Mouse (Mus musculus): ENCODE results near the gene Mettl24.
"Not testable (repeated sequence)": the region's sequence is repeated elsewhere in the genome, so short reads cannot be mapped to it uniquely, and the experiment has no call there.

The Mettl24 gene

DNA sequence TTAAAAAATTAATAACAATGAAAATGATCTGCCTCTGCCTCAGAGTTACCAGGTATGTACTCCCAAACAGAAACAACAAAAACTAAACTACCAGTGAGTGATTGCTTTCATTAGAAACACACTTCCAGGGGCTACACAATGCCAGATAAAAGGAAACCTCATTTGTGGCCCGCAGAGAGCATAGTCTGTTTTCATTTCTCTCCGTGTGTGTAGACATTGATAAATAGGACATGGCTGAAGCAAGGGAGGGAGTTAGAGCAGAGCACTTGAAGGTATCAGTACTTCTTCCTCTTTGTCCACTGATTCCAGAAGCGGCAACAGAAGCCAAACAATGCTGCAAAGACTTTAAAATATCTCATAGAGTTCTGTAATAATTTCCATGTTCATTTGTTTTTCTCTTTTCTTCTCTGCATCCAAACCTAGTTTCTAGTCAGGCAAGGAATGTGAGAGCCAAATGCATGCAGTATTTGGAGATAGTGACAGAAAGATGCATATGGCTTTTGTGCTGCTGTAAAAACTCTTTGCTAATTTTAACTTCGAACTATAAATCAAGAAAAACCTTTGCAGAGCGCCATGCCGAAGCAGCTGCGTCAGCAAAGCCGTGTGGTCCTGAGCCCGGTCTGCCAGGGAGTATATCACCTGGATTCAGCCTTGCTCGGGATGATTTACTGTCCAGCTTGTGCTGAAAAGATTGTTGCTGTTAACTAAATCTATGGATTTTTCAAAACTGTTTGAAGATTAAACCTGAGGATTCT is 67.4 kb downstream of the Mettl24 start:
- DNase-seq: no peak

DNA sequence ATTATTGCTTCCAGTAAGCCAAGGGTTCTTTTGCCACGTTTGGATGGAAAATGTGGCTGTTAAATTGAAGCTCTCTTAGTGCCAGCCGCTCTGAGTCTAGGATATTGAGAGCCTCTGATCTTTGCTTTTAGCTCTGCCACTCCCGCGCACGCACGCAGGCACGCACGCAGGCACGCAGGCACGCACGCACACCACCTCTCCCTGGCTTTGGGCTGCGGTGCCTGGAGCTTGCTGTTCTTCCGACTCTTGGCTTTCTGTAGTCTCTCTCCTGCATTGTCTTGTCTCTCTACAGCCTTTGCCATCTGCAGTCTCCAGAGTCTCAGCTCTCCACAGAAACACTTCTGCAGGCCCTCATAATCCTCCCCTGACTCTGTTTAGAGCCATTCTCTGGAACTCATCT is 68.1 kb downstream of the Mettl24 start:
- DNase-seq: no peak

DNA sequence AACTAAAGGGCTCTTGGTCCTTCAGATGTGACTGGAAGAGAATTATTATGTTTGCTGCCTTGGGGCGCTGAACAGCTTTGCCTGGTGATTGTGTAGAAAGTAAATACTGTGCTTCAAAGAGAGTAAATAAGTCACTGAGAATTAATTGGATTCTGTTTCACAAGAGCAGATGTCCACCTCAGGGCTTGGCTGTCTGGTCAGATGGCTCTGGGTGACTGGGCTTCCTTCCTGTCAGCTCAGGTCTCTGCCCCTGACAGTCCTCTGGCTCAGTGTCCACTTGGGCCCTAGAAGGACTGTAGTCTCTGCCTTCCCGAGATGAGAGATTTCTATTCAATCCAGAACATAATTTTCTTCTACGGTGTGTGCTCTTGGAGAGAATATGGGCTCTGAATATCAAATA is 70.0 kb downstream of the Mettl24 start:
- no peak for DNase-seq

DNA sequence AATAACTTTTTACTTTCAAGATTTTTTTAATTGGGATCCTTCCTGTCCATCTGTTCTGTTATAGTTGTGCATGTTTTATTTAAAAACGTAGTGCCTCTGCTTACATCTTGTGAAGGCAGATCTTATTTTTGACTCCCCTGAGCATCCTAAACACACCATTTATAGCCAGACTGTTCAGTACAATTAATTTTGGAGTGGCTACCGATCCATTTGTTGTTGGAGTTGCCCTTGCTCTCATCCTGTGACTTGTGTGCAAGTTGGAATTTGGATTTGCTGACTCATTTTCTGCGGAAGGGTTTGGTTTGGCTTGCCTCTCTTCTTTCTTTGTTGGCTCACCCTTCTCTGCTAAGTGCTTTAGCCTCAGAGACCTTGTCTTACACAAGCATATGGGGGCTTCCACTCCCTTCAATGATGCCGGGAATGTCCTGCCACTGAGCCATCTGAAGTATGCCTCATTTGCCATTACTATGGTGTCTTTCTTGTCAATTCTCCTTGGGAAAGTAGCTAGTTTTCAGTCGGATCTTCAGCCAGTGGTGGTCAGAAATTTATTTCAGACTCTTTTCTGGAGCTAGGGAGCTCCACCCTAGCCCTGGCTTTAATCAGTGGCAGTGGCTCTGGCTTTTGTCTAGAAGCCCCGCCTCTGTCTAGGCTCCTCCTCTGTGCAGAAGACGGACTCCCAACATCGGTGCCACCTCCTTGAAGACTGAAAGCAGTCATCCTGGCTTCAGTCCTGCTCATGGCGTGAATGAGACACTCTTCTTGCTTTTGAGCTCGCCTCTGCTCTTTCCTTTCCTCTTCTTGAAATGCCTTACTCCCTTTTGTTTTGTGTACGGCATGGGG is 75.3 kb downstream of the Mettl24 start:
- no peak for DNase-seq

DNA sequence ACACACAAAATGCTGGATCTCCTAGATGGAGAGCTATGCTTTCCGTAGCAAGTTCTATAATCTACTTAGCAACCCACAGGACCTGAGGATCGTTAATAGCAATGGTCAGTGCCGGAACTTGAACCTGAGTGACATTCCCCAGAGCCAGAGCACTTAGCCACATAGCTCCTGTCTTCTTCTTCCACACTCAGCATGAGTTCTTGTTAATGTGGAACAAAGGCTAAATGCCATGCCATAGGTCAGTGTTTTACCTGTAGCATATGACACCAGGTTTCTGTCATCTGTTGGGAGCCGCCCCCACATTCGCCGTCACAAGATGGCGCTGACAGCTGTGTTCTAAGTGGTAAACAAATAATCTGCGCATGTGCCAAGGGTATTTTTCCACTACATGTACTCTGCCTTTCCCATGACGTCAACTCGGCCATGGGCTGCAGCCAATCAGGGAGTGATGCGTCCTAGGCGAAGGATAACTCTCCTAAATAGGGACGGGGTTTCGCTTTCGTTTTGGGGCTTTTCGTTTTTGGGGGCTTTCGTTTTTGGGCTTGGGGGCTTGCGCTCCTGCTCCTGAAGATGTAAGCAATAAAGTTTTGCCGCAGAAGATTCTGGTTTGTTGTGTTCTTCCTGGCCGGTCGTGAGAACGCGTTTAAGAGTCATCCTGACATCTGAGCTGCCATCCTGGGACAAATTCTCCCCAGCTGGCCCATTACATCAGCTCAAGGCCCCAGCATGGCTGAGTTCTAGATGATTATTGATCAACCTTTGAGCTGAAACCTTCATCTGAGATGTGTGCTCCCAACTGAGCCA is 76.5 kb downstream of the Mettl24 start:
- DNase-seq: not testable (repeated sequence)

DNA sequence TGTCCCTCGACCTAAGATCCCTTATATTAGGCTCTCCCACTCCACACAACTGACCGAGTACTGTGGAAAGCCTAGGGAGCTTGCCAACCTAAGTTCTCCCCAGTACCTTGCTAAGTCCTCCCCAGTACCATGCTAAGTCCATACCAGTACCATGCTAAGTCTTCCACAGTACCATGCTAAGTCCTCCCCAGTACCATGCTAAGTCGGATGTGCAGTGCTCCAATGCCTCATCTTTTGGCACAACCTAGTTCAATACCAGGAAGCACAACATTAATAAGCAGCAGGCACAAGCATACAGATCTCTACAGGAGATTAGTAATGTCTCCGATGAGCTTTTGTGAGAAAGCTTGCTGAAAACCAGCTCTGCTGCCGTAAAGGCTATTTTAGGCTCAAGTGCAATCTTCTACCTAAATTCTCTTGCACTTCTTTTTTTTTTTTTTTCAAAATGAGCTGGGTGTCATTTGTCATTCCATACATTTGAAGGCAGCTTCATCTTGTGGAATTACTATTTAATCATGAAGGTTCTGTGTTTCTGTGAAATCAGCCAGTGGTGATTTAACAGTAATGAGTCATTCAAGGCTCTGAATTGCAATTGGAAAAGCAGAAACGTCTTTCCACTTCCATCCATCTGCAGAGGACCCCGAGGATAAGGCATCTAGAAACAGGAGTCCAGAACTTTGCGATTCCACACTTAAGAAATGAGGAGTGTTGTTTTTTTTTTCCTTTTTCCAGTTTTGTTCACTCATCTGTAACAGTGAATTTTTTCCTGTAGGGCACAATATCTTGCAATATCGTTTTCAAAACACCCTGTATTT is 77.3 kb downstream of the Mettl24 start:
- DNase-seq: no peak

DNA sequence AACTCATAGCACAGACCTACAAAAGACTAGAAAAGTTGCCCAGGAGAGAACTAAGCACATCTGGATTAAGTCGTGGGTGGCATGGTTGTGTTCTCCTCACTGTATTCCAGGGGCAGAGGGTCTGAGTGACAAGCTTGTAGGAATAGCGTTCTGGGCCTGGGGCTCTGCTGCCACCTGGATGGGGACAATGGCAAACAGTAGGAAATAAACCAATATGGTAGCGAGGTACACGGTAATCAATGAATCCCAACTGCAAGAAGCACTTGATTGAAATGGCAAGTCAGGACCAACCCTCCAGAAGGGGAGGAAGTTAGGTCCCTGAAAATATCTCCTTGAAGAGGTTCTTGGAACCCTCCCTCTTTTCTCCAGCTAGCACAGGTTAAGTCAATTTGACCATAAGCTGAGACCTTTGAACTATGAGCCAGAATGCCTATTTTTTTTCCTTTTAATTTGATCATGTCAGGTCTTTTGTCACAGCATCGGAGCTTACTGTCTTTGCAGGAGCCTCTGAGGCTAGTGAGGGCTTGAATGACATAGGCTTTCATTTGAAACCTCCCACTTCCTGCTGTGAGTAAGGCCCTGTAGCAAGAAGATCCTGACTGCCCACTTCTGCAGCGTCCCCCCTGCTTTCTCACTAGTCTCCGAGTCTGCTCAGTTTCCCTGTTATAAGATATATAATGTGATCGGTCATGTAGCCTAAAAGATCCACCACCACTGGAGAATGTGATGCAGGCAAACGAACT is 78.1 kb downstream of the Mettl24 start:
- DNase-seq: peak; percentile 5

DNA sequence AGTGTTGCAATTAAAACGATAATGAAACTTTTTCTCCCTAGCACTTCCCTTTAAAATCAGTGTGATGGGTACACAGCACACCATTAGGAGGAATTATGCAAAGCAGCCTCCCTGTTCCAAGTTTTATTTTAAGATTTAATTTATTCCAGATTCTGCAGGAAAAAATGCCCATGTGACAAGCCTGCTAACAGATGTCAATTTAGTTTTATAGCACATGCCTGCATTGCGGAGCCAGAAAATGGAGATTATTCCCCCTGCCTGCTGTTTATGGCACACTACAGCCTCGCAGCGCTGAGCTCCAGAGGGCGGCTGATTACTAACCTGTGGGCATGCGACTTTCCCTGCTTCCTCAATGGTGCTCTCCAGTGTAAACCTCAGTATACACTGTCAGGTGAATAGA is 79.5 kb downstream of the Mettl24 start:
- no peak for DNase-seq

DNA sequence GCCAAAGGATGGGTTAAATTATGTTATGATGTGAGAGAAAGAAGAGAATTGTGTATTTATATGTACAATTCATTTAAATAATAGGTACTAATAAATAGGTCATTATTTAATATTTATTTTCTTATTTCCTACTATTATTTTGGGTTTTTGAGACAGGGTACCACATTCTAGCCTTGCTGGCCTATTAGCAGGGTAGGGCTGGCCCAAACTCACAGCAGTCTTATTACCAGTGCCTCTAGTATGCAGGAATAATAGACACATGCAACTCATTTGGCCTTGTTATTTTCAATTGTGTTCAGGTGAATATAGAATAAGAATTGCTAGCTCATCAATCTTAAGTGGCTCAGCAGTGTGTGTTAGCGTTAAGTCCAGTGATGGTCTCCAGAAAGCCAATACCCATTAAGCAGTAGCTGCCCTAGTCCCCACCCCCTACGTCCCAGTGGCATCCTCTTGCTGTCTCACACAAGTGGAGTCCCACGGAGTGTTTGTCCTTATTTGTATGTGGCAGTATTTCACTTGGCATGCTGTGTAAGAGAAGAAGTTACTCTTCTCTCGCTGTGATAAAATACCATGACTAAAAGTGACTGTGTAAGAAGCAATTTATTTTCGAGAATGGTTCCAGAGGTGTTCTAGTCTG is 80.1 kb downstream of the Mettl24 start:
- no peak for DNase-seq

DNA sequence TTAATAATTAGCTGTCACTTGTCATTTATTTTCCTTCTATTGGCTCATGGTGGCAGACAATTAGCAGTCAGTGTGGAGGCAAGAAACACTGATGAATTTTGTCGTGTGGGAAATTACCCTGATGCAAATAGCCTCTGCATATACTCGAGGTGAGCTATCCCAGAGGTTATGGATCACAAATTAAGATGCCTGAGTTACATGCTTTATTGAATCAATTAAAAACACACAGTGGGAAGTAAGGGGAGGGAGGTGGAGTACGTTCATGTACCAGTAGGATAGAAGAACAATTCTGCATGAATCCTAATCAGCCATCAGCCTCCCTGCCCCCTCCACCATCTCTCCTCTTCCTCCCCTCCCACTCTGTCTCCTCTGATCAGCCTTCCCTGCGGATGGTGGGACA is 89.2 kb downstream of the Mettl24 start:
- no peak for DNase-seq

DNA sequence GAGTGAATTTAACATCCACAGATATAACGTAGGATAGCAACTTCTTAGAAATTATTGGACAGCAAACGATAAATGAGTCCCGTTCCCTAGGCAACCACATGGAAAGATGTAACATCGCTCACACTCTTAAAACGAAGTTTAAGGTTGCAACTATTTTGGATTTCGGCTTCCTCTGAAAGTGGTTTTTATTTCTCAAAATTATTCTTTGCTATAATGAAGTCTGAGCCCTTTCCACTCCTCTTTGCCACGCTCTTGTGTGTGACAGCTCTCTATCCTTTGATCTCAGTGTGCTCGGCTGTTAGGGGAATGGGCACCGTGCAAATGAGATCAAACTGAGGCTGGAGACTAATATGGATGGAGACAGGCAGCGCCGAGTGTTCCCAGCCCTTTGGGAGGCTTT is 92.1 kb downstream of the Mettl24 start:
- DNase-seq: no peak

DNA sequence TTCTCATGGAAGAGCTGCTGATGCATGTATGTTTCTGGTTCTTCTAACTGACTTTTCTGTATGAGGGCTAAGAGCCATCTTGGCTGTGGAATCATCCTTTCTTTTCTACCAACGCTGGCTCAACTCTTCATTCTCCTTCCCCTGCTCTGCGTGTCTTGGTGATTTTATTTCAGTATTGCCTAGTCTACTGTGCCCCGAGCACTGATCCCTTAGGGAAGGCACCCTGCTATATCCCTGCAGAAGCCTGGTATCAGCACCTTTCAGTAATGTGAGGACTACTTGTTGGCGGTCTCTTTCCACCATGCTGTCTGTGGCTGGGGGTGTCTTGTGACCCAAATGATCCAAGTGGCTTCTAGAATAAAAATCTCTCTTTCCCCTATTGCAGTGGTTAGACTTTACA is 92.6 kb downstream of the Mettl24 start:
- no peak for DNase-seq

DNA sequence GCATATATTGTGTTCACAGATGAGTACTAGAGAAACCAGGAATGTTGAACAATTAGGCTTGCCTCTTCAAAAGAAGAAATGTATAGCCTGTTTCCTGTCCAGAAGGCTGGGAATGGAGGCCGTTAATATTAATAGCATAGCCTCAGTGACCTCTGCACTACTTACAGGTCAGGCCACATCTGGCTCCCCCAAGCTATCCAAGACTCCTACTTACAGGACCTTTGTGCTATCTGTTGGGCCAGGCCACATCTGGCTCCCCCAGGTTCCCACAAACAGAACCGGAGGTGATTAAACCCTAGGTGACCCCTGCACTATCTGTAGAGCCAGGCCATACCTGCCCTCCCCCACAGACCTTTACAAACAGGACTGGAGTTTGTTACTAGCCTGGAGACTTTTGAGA is 94.1 kb downstream of the Mettl24 start:
- no peak for DNase-seq

DNA sequence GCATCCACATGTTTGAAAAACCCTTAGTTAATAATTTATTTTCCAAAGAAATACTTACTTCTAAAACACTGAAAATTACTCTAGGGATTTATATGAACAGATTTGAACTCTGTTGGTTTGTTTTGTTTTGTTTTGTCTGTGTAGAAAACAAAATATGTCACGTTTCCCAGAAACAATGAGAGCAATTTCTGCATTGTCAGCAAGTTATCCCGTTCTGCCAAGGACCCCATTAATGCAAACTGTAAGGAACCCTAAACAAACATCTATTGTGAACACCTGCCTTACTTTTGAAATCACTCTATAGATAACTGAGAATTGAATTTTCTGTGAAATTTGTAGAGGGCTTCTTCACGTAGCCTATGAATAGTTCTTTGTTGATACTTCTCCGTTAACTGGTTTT is 95.4 kb downstream of the Mettl24 start:
- DNase-seq: no peak

DNA sequence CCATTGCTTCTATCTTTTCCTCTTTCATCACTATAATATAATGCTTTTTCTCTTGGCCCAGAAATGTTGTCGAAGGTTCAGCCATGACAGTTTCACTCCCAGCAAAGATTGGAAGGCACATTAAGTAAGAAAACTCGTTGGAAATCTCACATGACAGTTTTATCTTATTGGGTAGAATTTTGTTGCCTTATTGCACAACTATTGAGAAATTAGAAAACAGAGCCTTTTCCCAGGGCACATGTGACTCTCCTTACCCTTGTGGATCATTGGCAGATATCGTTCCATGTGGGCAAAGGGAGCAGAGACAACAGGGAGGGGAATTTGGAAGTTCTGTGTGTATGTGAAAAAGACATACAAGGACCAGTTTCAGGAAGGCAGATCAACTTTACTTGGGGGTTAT is 107.3 kb downstream of the Mettl24 start:
- DNase-seq: no peak

DNA sequence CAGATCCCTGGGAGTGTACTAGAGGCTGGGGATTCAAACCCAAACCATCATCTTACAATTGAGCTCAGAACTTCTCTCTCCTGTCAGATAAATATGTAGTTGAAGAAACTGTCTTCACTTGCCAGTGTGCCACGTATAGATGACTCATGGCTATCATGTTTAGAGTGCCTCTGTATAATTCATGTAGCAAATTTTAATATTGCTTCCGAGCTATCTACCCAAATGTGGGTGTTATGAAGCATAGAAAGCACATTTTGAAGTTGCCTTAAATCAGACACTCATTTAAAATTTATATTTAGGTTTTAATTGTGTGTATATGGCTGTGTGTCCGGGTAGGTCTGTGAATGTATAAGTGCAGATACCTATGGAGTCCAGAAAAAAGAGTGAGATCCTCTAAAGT is 109.0 kb downstream of the Mettl24 start:
- DNase-seq: no peak

DNA sequence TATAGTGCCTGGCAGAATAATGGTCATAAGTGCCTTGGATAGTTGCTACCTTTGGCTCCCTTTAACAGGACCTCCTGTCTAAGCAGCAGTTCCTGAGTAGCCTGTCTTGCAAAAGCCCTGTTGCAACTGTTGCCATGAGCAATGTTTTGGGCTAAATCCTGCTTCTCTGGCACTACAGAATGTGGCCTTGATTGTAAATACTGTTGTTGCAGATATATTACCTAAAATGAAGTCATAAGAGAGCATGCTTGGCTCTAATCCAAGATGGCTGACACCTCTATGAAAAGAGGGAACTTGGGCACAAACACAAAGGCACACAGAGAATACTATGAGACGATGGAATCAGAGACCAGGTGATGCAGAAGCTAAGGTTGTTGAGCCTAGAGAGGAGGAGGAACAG is 122.1 kb downstream of the Mettl24 start:
- no peak for DNase-seq

DNA sequence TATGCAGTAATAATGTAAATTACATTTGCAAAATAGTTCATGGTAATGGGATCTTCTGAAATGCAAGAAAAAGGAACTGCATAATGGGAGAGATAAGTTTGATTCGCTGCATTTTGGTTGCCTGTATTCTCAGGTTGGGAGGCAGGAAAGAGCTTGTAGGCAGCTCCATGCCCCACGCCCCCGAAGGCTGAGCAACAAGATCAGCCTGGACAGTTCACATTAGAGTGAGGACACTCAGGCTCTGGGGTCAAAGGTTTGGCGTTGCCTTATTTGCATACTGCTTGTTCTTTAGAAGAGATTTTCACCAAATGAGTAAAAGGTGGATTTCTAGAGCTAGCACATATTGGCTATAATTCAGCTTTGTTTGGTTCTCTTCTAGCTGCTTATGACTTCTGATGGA is 123.1 kb downstream of the Mettl24 start:
- DNase-seq: no peak

DNA sequence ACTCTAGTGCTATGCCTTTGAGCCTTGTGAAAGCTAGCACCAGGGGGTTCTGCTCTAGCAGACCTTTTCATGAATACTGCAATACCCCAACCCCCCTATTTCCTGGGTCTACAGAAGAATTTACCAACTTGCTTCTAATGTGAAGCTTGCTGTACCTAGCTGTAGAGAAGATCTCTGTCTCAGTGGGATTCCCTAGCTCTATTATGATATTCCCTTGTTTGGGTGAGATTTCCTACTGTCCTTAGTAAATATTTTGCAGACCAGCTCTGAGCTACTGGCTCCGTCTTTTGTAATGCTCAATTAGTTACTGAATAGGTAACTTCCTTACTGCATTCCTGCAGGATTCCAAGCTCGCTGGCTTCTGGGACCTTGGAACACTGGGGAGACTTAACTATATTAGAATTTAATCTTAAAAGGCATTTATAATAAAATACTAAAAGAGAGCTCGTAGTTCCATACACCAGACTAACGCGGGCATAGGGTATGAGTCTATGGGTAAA is 126.4 kb downstream of the Mettl24 start:
- DNase-seq: not testable (repeated sequence)

DNA sequence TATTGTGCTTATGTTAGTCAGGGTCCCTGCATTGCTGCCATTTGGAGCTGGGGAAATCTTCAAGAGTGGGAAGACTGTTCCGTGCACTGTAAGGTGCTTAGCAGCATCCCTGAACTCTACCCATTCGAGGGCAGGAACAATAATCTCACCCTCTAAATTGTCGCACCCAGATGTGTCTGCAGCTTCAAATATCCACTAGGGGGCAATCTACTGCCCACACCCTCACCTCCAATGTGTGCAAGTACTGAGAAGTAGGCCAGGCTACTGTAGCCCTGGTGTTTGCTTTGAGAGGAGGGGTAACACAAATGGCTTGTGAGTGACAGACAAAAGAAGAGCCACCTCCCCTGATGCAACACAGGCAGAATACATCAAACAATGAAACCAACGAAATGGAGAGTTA is 130.5 kb downstream of the Mettl24 start:
- no peak for DNase-seq

DNA sequence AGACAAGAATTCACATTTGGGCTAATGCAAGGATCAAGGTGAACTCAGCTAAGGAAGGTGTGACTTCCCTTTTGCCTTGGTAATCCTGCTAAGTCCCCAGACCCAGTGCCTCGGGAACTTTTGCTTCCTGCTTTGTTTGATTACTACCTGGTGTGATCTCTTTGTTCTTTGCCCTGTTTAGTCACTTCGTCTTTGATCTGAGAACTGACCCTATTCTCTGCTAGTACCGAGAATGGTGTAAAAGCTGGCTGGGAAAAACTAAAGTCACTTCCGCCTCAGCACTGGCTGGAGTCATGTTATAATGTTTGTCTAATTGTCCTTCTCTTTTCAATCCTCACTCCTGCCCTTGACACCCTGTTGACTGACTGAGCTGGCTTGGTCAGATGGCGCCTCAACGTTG is 133.4 kb downstream of the Mettl24 start:
- no peak for DNase-seq
